Mouse (Mus musculus): Measurements from ENCODE around the gene Cdkl3. TPM values are rescaled to one million over a fixed set of nuclear protein-coding genes. Genes with fewer than 3 reads are reported as not detected.
A peak's percentile ranks its signal among the peaks of the same experiment; 100 is the strongest.

The Cdkl3 gene
- polyA plus RNA-seq, 1 experiment from 2014 or later, result 4.6 TPM

GRCm38 (mm10) chr11:52091261-52091660 lies 87.2 kb downstream of the Cdkl3 start:
- Histone ChIP-seq H3K9ac (ENCODE audit: low read depth, low read length) (no peak overlapping the region), H3K4me3 (ENCODE audit: low read depth, low read length) (no peak overlapping the region), H3K4me2 (replicated peaks; ENCODE audit: low read depth) (no peak overlapping the region), H3K27me3 (replicated peaks; ENCODE audit: control insufficient read depth, insufficient read depth, low read length) (no peaks in the 10 kb centered on the region), H3K9me3 (ENCODE audit: control insufficient read depth) (no peaks in the 10 kb centered on the region), H3K4me1 (replicated peaks; ENCODE audit: control insufficient read depth, insufficient read depth, low read length) (no peaks in the 10 kb centered on the region), H3K27ac (ENCODE audit: low read depth, low read length) (no peak overlapping the region), H3K36me3 (ENCODE audit: control insufficient read depth, insufficient read depth) (no peaks in the 10 kb centered on the region)
- ATAC-seq, result no peak
- no peak for TF ChIP-seq CTCF (IDR thresholded peaks at IDR 0.05; ENCODE audit: low read depth)
- 90% methylated on average over 9 of the region's 9 CpGs for WGBS

- Histone ChIP-seq H3K36me3 (ENCODE audit: control insufficient read depth, insufficient read depth) (no peaks in the 10 kb centered on the region), H3K9ac (ENCODE audit: low read depth, low read length) (no peak overlapping the region), H3K9me3 (ENCODE audit: control insufficient read depth) (no peaks in the 10 kb centered on the region), H3K4me3 (ENCODE audit: low read depth, low read length) (no peak overlapping the region), H3K4me1 (replicated peaks; ENCODE audit: control insufficient read depth, insufficient read depth, low read length) (peaks cover 4% of the 10 kb centered on the region; the same call in 1 of the 2 replicates), H3K27ac (ENCODE audit: low read depth, low read length) (peak overlapping the region; percentile 10; the same call in 1 of the 2 replicates), H3K27me3 (replicated peaks; ENCODE audit: control insufficient read depth, insufficient read depth, low read length) (no peaks in the 10 kb centered on the region), H3K4me2 (replicated peaks; ENCODE audit: low read depth) (no peak overlapping the region)
- ATAC-seq, result peak; percentile 29
- no peak for TF ChIP-seq CTCF (IDR thresholded peaks at IDR 0.05; ENCODE audit: low read depth)
- WGBS, result 40% methylated on average over 5 of the region's 5 CpGs
Observed at GRCm38 (mm10) chr11:52094568-52094967, 90.5 kb downstream of the Cdkl3 start.

GRCm38 (mm10) chr11:52097016-52097415 lies 93.0 kb downstream of the Cdkl3 start:
- Histone ChIP-seq H3K9ac (ENCODE audit: low read depth, low read length) (no peak overlapping the region), H3K4me3 (ENCODE audit: low read depth, low read length) (no peak overlapping the region), H3K4me1 (replicated peaks; ENCODE audit: control insufficient read depth, insufficient read depth, low read length) (peaks cover 4% of the 10 kb centered on the region; the same call in 1 of the 2 replicates), H3K9me3 (ENCODE audit: control insufficient read depth) (no peaks in the 10 kb centered on the region), H3K36me3 (ENCODE audit: control insufficient read depth, insufficient read depth) (no peaks in the 10 kb centered on the region), H3K27me3 (replicated peaks; ENCODE audit: control insufficient read depth, insufficient read depth, low read length) (no peaks in the 10 kb centered on the region), H3K27ac (ENCODE audit: low read depth, low read length) (peak overlapping the region; percentile 100; the same call in 1 of the 2 replicates), H3K4me2 (replicated peaks; ENCODE audit: low read depth) (no peak overlapping the region)
- WGBS, result 74% methylated on average over 3 of the region's 3 CpGs
- ATAC-seq, result no peak
- no peak for TF ChIP-seq CTCF (IDR thresholded peaks at IDR 0.05; ENCODE audit: low read depth)

GRCm38 (mm10) chr11:52097596-52097995 lies 93.6 kb downstream of the Cdkl3 start:
- 68% methylated on average over 2 of the region's 2 CpGs for WGBS
- Histone ChIP-seq H3K4me3 (ENCODE audit: low read depth, low read length) (no peak overlapping the region), H3K9me3 (ENCODE audit: control insufficient read depth) (no peaks in the 10 kb centered on the region), H3K27me3 (replicated peaks; ENCODE audit: control insufficient read depth, insufficient read depth, low read length) (no peaks in the 10 kb centered on the region), H3K4me2 (replicated peaks; ENCODE audit: low read depth) (peak overlapping the region; percentile 77; the same call in 1 of the 2 replicates), H3K36me3 (ENCODE audit: control insufficient read depth, insufficient read depth) (no peaks in the 10 kb centered on the region), H3K9ac (ENCODE audit: low read depth, low read length) (0 out of 2 replicates have a peak overlapping the region, but pooled peaks have one; percentile 100), H3K27ac (ENCODE audit: low read depth, low read length) (peak overlapping the region; percentile 100), H3K4me1 (replicated peaks; ENCODE audit: control insufficient read depth, insufficient read depth, low read length) (peaks cover 4% of the 10 kb centered on the region; the same call in 1 of the 2 replicates)
- no peak for ATAC-seq
- no peak for TF ChIP-seq CTCF (IDR thresholded peaks at IDR 0.05; ENCODE audit: low read depth)

GRCm38 (mm10) chr11:52098398-52098946 lies 94.5 kb downstream of the Cdkl3 start, which contains the start of gene Ppp2ca:
Gene Ppp2ca (plus strand): TSS chr11:52098681.
- H3K27ac ChIP-seq (ENCODE audit: low read depth, low read length), result peak within 1 kb of the TSS; percentile 100
- H3K36me3 ChIP-seq (ENCODE audit: control insufficient read depth, insufficient read depth), result no peaks in the 10 kb centered on the region
- H3K27me3 ChIP-seq (replicated peaks; ENCODE audit: control insufficient read depth, insufficient read depth, low read length), result no peaks in the 10 kb centered on the region
- no peak for TF ChIP-seq CTCF (IDR thresholded peaks at IDR 0.05; ENCODE audit: low read depth)
- H3K4me1 ChIP-seq (replicated peaks; ENCODE audit: control insufficient read depth, insufficient read depth, low read length), result peaks cover 4% of the 10 kb centered on the region; the same call in 1 of the 2 replicates
- peak within 1 kb of the TSS; percentile 77 for H3K4me2 ChIP-seq (replicated peaks; ENCODE audit: low read depth)
- WGBS, result under 1% methylated on average over 50 of the region's 53 CpGs
- H3K4me3 ChIP-seq (ENCODE audit: low read depth, low read length), result peak within 1 kb of the TSS; percentile 88
- ATAC-seq, result peak; percentile 96
- no peaks in the 10 kb centered on the region for H3K9me3 ChIP-seq (ENCODE audit: control insufficient read depth)
- H3K9ac ChIP-seq (ENCODE audit: low read depth, low read length), result peak within 1 kb of the TSS; percentile 100

GRCm38 (mm10) chr11:52099031-52099761 lies 95.2 kb downstream of the Cdkl3 start:
- under 1% methylated on average over 63 of the region's 72 CpGs for WGBS
- Histone ChIP-seq H3K4me2 (replicated peaks; ENCODE audit: low read depth) (peak overlapping the region; percentile 77), H3K27ac (ENCODE audit: low read depth, low read length) (peak overlapping the region; percentile 100), H3K36me3 (ENCODE audit: control insufficient read depth, insufficient read depth) (no peaks in the 10 kb centered on the region), H3K9me3 (ENCODE audit: control insufficient read depth) (no peaks in the 10 kb centered on the region), H3K4me1 (replicated peaks; ENCODE audit: control insufficient read depth, insufficient read depth, low read length) (peaks cover 5% of the 10 kb centered on the region; the same call in 1 of the 2 replicates), H3K27me3 (replicated peaks; ENCODE audit: control insufficient read depth, insufficient read depth, low read length) (no peaks in the 10 kb centered on the region), H3K9ac (ENCODE audit: low read depth, low read length) (peak overlapping the region; percentile 100), H3K4me3 (ENCODE audit: low read depth, low read length) (peak overlapping the region; percentile 88)
- TF ChIP-seq CTCF (IDR thresholded peaks at IDR 0.05; ENCODE audit: low read depth), result no peak
- peak; percentile 50 for ATAC-seq

All from intestine, postnatal 0 days (tissue).